Mouse (Mus musculus) heart, adult 2 months (tissue): Measurements from ENCODE around the gene Gcn1l1. TPM values are rescaled to one million over a fixed set of nuclear protein-coding genes. Genes with fewer than 3 reads are reported as not detected.

Source experiments
- DNase-seq, 2 experiments: peaks; one replicate each; pipeline ENCODE4 v3.0.0; 2021
- H3K27ac ChIP-seq: fragments of 200-600 bp; 2 replicates; pipeline ENCODE4 v1.8.1; 2022
- H3K27me3 ChIP-seq: fragments of 200-500 bp; 2 replicates; pipeline ENCODE4 v1.6.1; 2012; ENCODE audit warnings: mild to moderate bottlenecking, low read length, inconsistent platforms, mixed read lengths; ENCODE audit not compliant: control insufficient read depth, insufficient read depth
- H3K36me3 ChIP-seq: fragments of 200-500 bp; 2 replicates; pipeline ENCODE4 v1.6.1; 2012; ENCODE audit warnings: low read length, inconsistent platforms; ENCODE audit not compliant: control insufficient read depth, insufficient read depth
- H3K4me1 ChIP-seq: fragments of 200-500 bp; 2 replicates; pipeline ENCODE4 v1.6.1; 2011; ENCODE audit warnings: low read length; ENCODE audit not compliant: control insufficient read depth, insufficient read depth
- H3K4me3 ChIP-seq: fragments of 200-600 bp; 2 replicates; pipeline ENCODE4 v1.8.1; 2022
- H3K79me2 ChIP-seq: fragments of 200-500 bp; replicated peaks from 2 replicates; pipeline ENCODE4 v1.6.1; 2012; ENCODE audit warnings: mild to moderate bottlenecking, inconsistent platforms, low read length, moderate library complexity, mixed read lengths; ENCODE audit not compliant: control insufficient read depth, insufficient read depth
- H3K9ac ChIP-seq: fragments of 200-500 bp; 2 replicates; pipeline ENCODE4 v1.6.1; 2012; ENCODE audit warnings: low read depth, mild to moderate bottlenecking, control low read depth, inconsistent platforms, low read length, mixed read lengths
- CTCF ChIP-seq: fragments of 200-600 bp; IDR thresholded peaks from 2 replicates; pipeline ENCODE4 v1.8.1; 2022; ENCODE audit warnings: antibody characterized with exemption, mild to moderate bottlenecking, moderate library complexity
- EP300 ChIP-seq: fragments of 200-500 bp; IDR thresholded peaks from 2 replicates; pipeline ENCODE4 v1.6.1; 2011; ENCODE audit warnings: low read depth, low read length, control low read depth; ENCODE audit not compliant: insufficient read depth
- POLR2A ChIP-seq: fragments of 200-500 bp; IDR thresholded peaks from 2 replicates; pipeline ENCODE4 v1.6.1; 2011; ENCODE audit warnings: mild to moderate bottlenecking, low read depth, low read length, control low read depth; ENCODE audit not compliant: insufficient read depth
- WGBS: fragments of 180-500 bp; shearing (Covaris S2); methylation state at CpG from one replicate; pipeline ENCODE4 v1.1.7; 2018; 5-methylcytosine and 5-hydroxymethylcytosine counted together
- intact Hi-C: fragments of 180-260 bp; cut with DNase I; formaldehyde crosslinking; loops from one replicate; pipeline ENCODE4 v1.15.1; 2025
- polyA plus RNA-seq: library from polyadenylated mRNA; depleted of rRNA; stranded (reverse); fragments of >200 nt; gene quantifications from 2 replicates; pipeline ENCODE4 v1.2.3, GENCODE M21; 2012
- total RNA-seq, 2 experiments: library from RNA; stranded (reverse); gene quantifications; 2 replicates each; pipeline ENCODE4 v1.2.3; 2021

Gcn1l1 gene
- total and polyA plus RNA-seq, 3 experiments, result 21.5 to 40.1 (median 34.2) TPM

DNA sequence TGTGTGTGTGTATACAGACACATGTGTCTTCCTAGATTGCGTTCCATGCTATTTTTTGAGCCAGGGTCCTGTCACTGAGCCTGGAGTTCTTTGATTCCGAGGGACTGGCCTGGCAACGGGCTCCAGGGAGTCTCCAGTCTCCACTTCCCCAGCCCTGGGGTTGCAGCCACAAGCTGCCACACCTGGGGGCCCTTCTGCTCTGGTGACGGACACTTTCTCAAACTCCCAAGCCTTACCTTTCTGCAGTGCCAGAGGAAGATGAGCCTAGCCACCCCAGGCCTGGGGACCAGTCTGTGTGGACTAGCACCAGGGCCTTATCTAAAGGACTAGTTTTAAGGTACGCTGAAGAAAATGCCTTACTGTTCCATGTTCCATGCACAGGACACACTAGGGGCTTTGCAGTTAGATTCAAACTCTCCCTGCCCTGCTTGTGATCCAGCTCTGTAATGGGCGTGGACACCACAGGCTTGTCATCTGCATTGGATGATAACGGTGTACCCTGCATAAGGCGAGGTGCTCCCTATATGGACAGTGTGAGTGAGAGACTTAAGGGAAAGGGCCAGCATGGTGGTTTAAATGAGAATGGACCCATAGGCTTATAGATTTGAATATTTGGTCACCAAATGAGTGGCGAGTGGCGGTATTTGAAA lies 61.3 kb downstream of the Gcn1l1 start:
- Histone ChIP-seq H3K27me3 (no peaks in the 10 kb centered on the region), H3K4me3 (no peak overlapping the region), H3K27ac (no peak overlapping the region), H3K36me3 (no peaks in the 10 kb centered on the region), H3K9ac (no peak overlapping the region), H3K79me2 (no peaks in the 10 kb centered on the region), H3K4me1 (peaks cover 1% of the 10 kb centered on the region; the same call in 1 of the 2 replicates)
- intact Hi-C loops, result no loop called here
- no peak for DNase-seq
- TF ChIP-seq EP300, result no peak
- no peak for TF ChIP-seq POLR2A
- TF ChIP-seq CTCF, result no peak
- 84% methylated on average over 10 of the region's 10 CpGs for WGBS

DNA sequence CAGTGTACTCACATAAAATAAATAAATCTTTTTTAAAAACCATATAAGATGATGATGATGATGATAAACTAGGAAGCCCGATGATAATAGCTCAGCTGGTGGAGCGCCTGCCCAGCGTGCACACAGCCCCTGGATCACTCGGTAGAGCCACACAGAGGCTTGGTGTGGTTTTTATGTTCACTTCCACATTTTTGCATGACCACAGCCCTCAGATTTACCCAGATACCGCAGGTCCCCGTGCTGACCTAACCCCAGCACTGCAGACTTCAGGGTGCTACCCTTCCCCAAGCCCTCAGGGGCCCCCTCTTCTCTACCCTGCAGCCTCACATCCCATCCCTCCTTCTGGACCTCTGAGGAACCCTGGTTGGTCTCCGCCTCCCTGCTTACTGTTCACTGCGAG lies 63.0 kb downstream of the Gcn1l1 start:
- WGBS, result 68% methylated on average over 8 of the region's 8 CpGs
- H3K9ac ChIP-seq, result no peak overlapping the region
- H3K79me2 ChIP-seq, result peaks cover 2% of the 10 kb centered on the region
- H3K27me3 ChIP-seq, result no peaks in the 10 kb centered on the region
- TF ChIP-seq CTCF (no peak), EP300 (no peak), POLR2A (no peak)
- peaks cover 6% of the 10 kb centered on the region for H3K4me1 ChIP-seq
- H3K4me3 ChIP-seq, result no peak overlapping the region
- intact Hi-C loops, result no loop called here
- no peak overlapping the region for H3K27ac ChIP-seq
- no peaks in the 10 kb centered on the region for H3K36me3 ChIP-seq
- no peak for DNase-seq

DNA sequence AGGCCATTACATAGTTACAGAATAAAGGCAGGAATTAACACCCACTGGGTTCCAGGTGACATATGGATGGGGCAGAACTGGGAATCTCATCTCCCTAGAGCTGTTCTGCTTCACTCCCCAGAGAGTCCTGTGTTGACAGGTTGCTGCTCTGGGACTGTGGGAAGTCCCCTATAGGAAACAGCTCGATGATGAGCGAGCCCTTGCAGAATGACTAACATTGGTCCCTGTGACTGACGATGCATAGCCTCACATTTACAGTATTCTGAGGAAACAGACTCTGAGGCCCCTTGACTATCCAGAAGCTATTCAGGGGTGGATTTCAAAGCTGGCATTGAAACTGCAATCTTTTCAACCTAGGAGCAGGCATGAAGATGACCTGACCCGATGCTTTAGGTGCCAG lies 64.6 kb downstream of the Gcn1l1 start:
- intact Hi-C loops, result loop anchor here (5.0 to 10.0 kb wide), 2 partner anchors 62 to 145 kb away; partner anchors contain the start of genes Gcn1l1 and Sirt4
- no peak for DNase-seq
- Histone ChIP-seq H3K36me3 (no peaks in the 10 kb centered on the region), H3K9ac (no peak overlapping the region), H3K4me1 (peaks cover 13% of the 10 kb centered on the region), H3K27ac (no peak overlapping the region), H3K79me2 (peaks cover 4% of the 10 kb centered on the region), H3K4me3 (no peak overlapping the region), H3K27me3 (no peaks in the 10 kb centered on the region)
- TF ChIP-seq CTCF (no peak), POLR2A (no peak), EP300 (no peak)
- WGBS, result 69% methylated on average over 4 of the region's 4 CpGs

DNA sequence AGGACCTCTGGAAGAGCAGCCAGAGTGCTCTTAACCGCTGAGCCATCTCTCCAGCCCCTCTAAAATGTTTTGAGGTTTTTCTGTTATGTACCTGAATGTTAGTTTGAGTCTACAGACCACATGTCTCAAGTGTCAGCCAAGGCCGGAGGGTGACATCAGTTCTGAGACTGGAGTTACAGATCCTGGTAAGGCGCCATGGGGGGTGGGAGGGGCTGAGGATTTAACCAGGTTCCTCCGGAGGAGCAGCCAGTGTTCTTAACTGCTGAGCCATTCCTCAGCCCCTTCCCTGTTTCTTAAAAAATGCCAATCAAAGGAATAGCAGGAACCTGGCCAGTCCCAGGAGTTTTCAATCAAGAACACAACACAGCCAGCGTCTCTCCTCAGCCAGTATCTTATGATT lies 65.2 kb downstream of the Gcn1l1 start:
- Histone ChIP-seq H3K9ac (no peak overlapping the region), H3K27me3 (no peaks in the 10 kb centered on the region), H3K36me3 (no peaks in the 10 kb centered on the region), H3K4me1 (peaks cover 15% of the 10 kb centered on the region), H3K79me2 (peaks cover 5% of the 10 kb centered on the region), H3K27ac (no peak overlapping the region), H3K4me3 (no peak overlapping the region)
- TF ChIP-seq CTCF, result no peak
- 59% methylated on average over 5 of the region's 5 CpGs for WGBS
- DNase-seq, result no peak
- intact Hi-C loops, result loop anchor here (5.0 to 10.0 kb wide), 2 partner anchors 63 to 145 kb away; partner anchors contain the start of genes Gcn1l1 and Sirt4

DNA sequence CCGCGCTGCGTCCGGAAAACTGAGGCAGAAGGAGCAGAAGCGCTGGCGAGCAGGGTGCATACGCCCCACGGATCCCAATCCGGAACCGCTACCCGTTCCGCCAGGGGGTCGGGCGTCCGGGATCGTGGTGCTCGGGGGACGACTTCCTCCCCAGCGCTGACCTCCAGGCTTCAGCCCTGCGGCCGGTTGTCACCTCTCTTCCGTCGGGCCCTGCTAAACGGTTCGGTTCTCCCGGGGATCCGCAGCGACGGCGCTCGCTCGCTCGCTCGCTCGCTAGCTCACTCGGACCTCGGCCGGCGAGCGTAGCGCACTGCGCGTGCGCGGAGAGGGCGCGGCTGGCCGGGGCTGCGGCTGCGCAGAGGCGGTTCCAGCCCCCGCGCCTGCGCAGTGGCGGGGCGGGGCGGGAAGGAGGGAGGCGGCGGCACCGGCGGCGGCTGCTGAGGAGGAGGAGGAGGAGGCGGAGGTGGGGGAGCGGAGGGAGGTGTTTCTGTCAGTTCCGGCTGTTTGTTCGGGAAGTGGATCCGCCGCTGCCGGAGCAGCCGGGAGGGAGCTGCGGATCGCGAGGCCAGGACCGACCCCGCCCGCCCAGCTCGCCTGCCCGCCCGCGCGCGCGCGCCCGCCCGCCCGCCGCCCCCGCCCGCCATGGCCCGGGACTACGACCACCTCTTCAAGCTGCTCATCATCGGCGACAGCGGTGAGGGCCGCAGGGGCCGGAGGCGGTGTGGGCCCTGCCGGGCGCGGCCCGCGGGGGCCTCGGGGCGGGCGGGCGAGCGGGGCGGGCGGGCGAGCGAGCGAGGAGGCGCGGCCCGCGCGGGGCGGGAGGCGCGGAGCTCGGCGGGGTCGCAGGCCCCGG lies 66.7 kb downstream of the Gcn1l1 start, which contains the start of gene Rab35:
Gene Rab35, plus strand, starts transcription at position 404 of the 853 bp plus-strand sequence.
- Histone ChIP-seq H3K4me1 (peaks cover 17% of the 10 kb centered on the region), H3K36me3 (no peaks in the 10 kb centered on the region), H3K4me3 (peak within 1 kb of the TSS; percentile 75), H3K27ac (peak within 1 kb of the TSS; percentile 98), H3K27me3 (no peaks in the 10 kb centered on the region), H3K79me2 (peaks cover 7% of the 10 kb centered on the region), H3K9ac (peak within 1 kb of the TSS; percentile 83)
- peak; percentile 98 to 99 for DNase-seq
- intact Hi-C loops, result loop anchor here (2.0 to 10.0 kb wide), 3 partner anchors 21 to 147 kb away; partner anchors contain the start of genes Gcn1l1 and Sirt4
- WGBS, result 2% methylated on average over 101 of the region's 125 CpGs
- TF ChIP-seq CTCF (peak; percentile 40), EP300 (0 out of 2 replicates have a peak, but pooled peaks have one; percentile 14), POLR2A (peak; percentile 97)

DNA sequence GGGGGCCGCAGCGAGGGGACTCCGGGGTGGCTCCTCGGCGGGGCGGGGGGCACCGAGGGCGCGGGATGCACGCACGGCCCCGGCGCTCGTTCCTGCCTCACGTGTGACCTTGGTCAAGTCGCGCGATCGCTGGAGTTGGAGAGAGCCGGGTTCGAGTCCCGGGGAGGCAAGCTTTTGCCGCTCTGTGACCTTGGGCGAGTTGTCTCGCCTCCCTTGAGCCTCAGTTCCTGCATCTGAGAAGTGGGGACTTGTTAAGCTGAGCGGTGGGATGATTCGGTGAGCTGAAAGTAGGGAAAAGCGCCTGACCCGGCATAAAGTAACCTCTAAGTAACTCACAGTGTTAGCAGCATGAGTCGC lies 67.3 kb downstream of the Gcn1l1 start:
- intact Hi-C loops, result loop anchor here (2.0 to 10.0 kb wide), 3 partner anchors 20 to 148 kb away; partner anchors contain the start of genes Gcn1l1 and Sirt4

More for the DNA sequence above, 67.3 kb downstream of the Gcn1l1 start:
- WGBS, result 2% methylated on average over 28 of the region's 30 CpGs
- H3K27ac ChIP-seq, result peak overlapping the region; percentile 72
- no peak for TF ChIP-seq CTCF
- TF ChIP-seq POLR2A, result no peak
- no peak for TF ChIP-seq EP300
- no peaks in the 10 kb centered on the region for H3K36me3 ChIP-seq
- H3K4me1 ChIP-seq, result peaks cover 17% of the 10 kb centered on the region
- H3K9ac ChIP-seq, result peak overlapping the region; percentile 83
- H3K27me3 ChIP-seq, result no peaks in the 10 kb centered on the region
- H3K79me2 ChIP-seq, result peaks cover 7% of the 10 kb centered on the region
- peak in 1 of 2 experiments; percentile 52 for DNase-seq
- peak overlapping the region; percentile 75 for H3K4me3 ChIP-seq
